In genomic region chr2:143545299-143545751, GRCm38 (mm10) we compare ENCODE assay signal across 8 mouse cellular contexts. TPM values are rescaled to one million over a fixed set of nuclear protein-coding genes. Genes with fewer than 3 reads are reported as not detected.
DNase-seq lines count a peak whose midpoint lies in the region; ATAC-seq and TF ChIP-seq lines count a peak whose summit lies in the region.
"Had no signal": no experiment of that assay in that cellular context is flagged by ENCODE, and none has a peak within 500 bp of the region (broad histone marks: within the 10 kb centered on the region; RNA-seq: fewer than 3 reads in every experiment).

No protein-coding gene starts in this region.

- peak overlapping the region; percentile 56 for H3K4me3 ChIP-seq in ES-Bruce4 (ENCODE audit: low read depth, low read length)
- peak overlapping the region; percentile 47 for H3K4me3 ChIP-seq in embryonic facial prominence, embryonic 12.5 days
- peak overlapping the region; percentile 79 for H3K4me3 ChIP-seq in layer of hippocampus, adult 2 months
- H3K4me3 ChIP-seq in midbrain, embryonic 15.5 days: peak overlapping the region; percentile 68
- H3K4me3 ChIP-seq: erythroblast, embryonic 14.5 days had no signal

- peaks cover 6% of the 10 kb centered on the region for H3K27me3 ChIP-seq in ES-Bruce4 (ENCODE audit: control insufficient read depth, insufficient read depth, low read length, poor library complexity, severe bottlenecking)
- H3K27me3 ChIP-seq in embryonic facial prominence, embryonic 12.5 days: peaks cover 48% of the 10 kb centered on the region
- H3K27me3 ChIP-seq in midbrain, embryonic 15.5 days (replicated peaks): no peaks in the 10 kb centered on the region

- H3K9me3 ChIP-seq in ES-Bruce4 (replicated peaks; ENCODE audit: control insufficient read depth, insufficient read depth, low read length, poor library complexity, severe bottlenecking): no peaks in the 10 kb centered on the region
- no peaks in the 10 kb centered on the region for H3K9me3 ChIP-seq in embryonic facial prominence, embryonic 12.5 days
- H3K9me3 ChIP-seq in midbrain, embryonic 15.5 days: no peaks in the 10 kb centered on the region

- 0 out of 2 replicates have a peak overlapping the region, but pooled peaks have one; percentile 30 for H3K27ac ChIP-seq in ES-Bruce4 (ENCODE audit: insufficient read depth, low read length)
- H3K27ac ChIP-seq in embryonic facial prominence, embryonic 12.5 days: no peak overlapping the region
- peak overlapping the region; percentile 96 for H3K27ac ChIP-seq in layer of hippocampus, adult 2 months
- peak overlapping the region; percentile 93 for H3K27ac ChIP-seq in midbrain, embryonic 15.5 days

- no peak for TF ChIP-seq POLR2A in ES-Bruce4 (IDR thresholded peaks at IDR 0.05; ENCODE audit: insufficient read depth, low read length)

- DNase-seq in MN1 (ENCODE audit: low spot score): peak; percentile 27
- DNase-seq in layer of hippocampus, adult 2 months (ENCODE audit: low spot score in 2 of 2): peak in 1 of 2 experiments; percentile 32
- no peak for DNase-seq in thymus, adult 18-20 months

- under 1% methylated on average over 7 of the region's 7 CpGs for WGBS in embryonic facial prominence, embryonic 12.5 days
- 2% methylated on average over 7 of the region's 7 CpGs for WGBS in midbrain, embryonic 15.5 days

- TF ChIP-seq CTCF in ES-Bruce4 (IDR thresholded peaks at IDR 0.05; ENCODE audit: low read depth, low read length): no peak
- TF ChIP-seq CTCF in layer of hippocampus, adult 2 months (conservative IDR thresholded peaks at IDR 0.05): no peak

- H3K9ac ChIP-seq in ES-Bruce4 (ENCODE audit: low read depth, poor library complexity, severe bottlenecking): peak overlapping the region; percentile 59
- H3K9ac ChIP-seq in embryonic facial prominence, embryonic 12.5 days: peak overlapping the region; percentile 40
- peak overlapping the region; percentile 78 for H3K9ac ChIP-seq in midbrain, embryonic 15.5 days

- peak overlapping the region; percentile 81 for H3K4me2 ChIP-seq in embryonic facial prominence, embryonic 12.5 days (replicated peaks)
- H3K4me2 ChIP-seq in midbrain, embryonic 15.5 days: peak overlapping the region; percentile 69

- H3K4me1 ChIP-seq in ES-Bruce4 (ENCODE audit: control insufficient read depth, insufficient read depth, low read length): no peaks in the 10 kb centered on the region
- peaks cover 11% of the 10 kb centered on the region; the same call in 1 of the 2 replicates for H3K4me1 ChIP-seq in embryonic facial prominence, embryonic 12.5 days
- H3K4me1 ChIP-seq in midbrain, embryonic 15.5 days: peaks cover 26% of the 10 kb centered on the region

- no peaks in the 10 kb centered on the region for H3K36me3 ChIP-seq in ES-Bruce4 (ENCODE audit: control insufficient read depth, insufficient read depth, low read length, poor library complexity, severe bottlenecking)
- no peaks in the 10 kb centered on the region for H3K36me3 ChIP-seq in embryonic facial prominence, embryonic 12.5 days
- H3K36me3 ChIP-seq in midbrain, embryonic 15.5 days (replicated peaks): no peaks in the 10 kb centered on the region

- TF ChIP-seq EP300 in ES-Bruce4 (IDR thresholded peaks at IDR 0.05; ENCODE audit: insufficient read depth, low read depth, low read length): peak; percentile 65; the same call in 1 of the 2 replicates

- peak; percentile 53 for ATAC-seq in embryonic facial prominence, embryonic 12.5 days (ENCODE audit: insufficient number of reproducible peaks, insufficient read depth, low FRiP score, low TSS enrichment)
- peak; percentile 69 for ATAC-seq in midbrain, embryonic 15.5 days (replicated peaks)
- ATAC-seq in megakaryocyte, adult 5-6 weeks (ENCODE audit: poor library complexity, severe bottlenecking): no peak

RNA-seq across cellular contexts. Expression of gene Pcsk2, which starts 0.6 kb away (rescaled TPM):
- polyA plus RNA-seq in ES-Bruce4 (2011; ENCODE audit: insufficient read depth, insufficient read length, low read depth, missing spikeins): 0.94 and 1.1 TPM in 2 replicates
- 1.3 and 1.8 TPM in 2 replicates for polyA plus RNA-seq in embryonic facial prominence, embryonic 12.5 days (2016; fragmentation: Nextera tagmentation; extraction: Ambion mirVana)
- total RNA-seq in layer of hippocampus, adult 2 months (2021): 100 to 1,000 TPM; 168 to 172 TPM
- polyA plus RNA-seq in midbrain, embryonic 15.5 days (2015; fragmentation: Nextera tagmentation; extraction: Ambion mirVana): 30.0 and 30.6 TPM in 2 replicates
- total RNA-seq in megakaryocyte, adult 5-6 weeks (2015): not detected in 2 replicates
- not detected in 2 replicates for total RNA-seq in megakaryocyte, adult 5-6 weeks (2017)
- polyA plus RNA-seq: erythroblast, embryonic 14.5 days had no signal

Comparison
In these comparisons a context has a peak if more than half of its experiments do, and no peak if none do; other contexts are left out.
1. RNA of gene Pcsk2, which starts 0.6 kb away (polyA plus RNA-seq): 30.0 to 30.6 TPM in midbrain, embryonic 15.5 days; 1.3 to 1.8 TPM in embryonic facial prominence, embryonic 12.5 days and 0.94 to 1.1 TPM in ES-Bruce4; every median in the first group is over 10 times any median in the second.
2. Peak in every context shown above with its lines, with median percentiles within 50 percentile points of each other: H3K4me3 ChIP-seq and H3K9ac ChIP-seq.